Mouse (Mus musculus) limb, embryonic 14.5 days (tissue): ENCODE measurements around the gene Sun2. TPM values are rescaled to one million over a fixed set of nuclear protein-coding genes. Genes with fewer than 3 reads are reported as not detected.

Experiments used
- ATAC-seq: fragments of 200-750 bp; cut with Nextera tagmentation; 2 replicates; pipeline ENCODE4 v1.8.0; 2017; ENCODE audit warnings: low read depth, moderate number of reproducible peaks, moderate TSS enrichment; ENCODE audit not compliant: low FRiP score
- DNase-seq: peaks from one replicate; pipeline ENCODE4 v3.0.0-alpha.2; 2015; ENCODE audit warnings: low spot score
- H3K27ac ChIP-seq: fragments of 300-500 bp; sonication (generic); replicated peaks from 2 replicates; pipeline ENCODE4 v1.5.1; 2014; ENCODE audit warnings: low read depth, mild to moderate bottlenecking, low read length, moderate library complexity, mixed read lengths
- H3K27me3 ChIP-seq: fragments of 300-500 bp; sonication (generic); 2 replicates; pipeline ENCODE4 v1.6.1; 2014; ENCODE audit warnings: low read length, mixed read lengths; ENCODE audit not compliant: control insufficient read depth, insufficient read depth
- H3K36me3 ChIP-seq: fragments of 300-500 bp; sonication (generic); 2 replicates; pipeline ENCODE4 v1.6.1; 2014; ENCODE audit warnings: mild to moderate bottlenecking, low read length, moderate library complexity, mixed read lengths; ENCODE audit not compliant: control insufficient read depth, insufficient read depth
- H3K4me1 ChIP-seq: fragments of 300-500 bp; sonication (generic); 2 replicates; pipeline ENCODE4 v1.6.1; 2014; ENCODE audit warnings: antibody characterized with exemption, low read length, mixed read lengths; ENCODE audit not compliant: control insufficient read depth, insufficient read depth
- H3K4me2 ChIP-seq: fragments of 300-500 bp; sonication (generic); replicated peaks from 2 replicates; pipeline ENCODE4 v1.6.1; 2014; ENCODE audit warnings: low read depth, mild to moderate bottlenecking, low read length, moderate library complexity; ENCODE audit not compliant: severe bottlenecking
- H3K4me3 ChIP-seq: fragments of 300-500 bp; sonication (generic); replicated peaks from 2 replicates; pipeline ENCODE4 v1.5.1; 2014; ENCODE audit warnings: low read length
- H3K9ac ChIP-seq: fragments of 300-500 bp; sonication (generic); 2 replicates; pipeline ENCODE4 v1.6.1; 2014; ENCODE audit warnings: mild to moderate bottlenecking, low read depth, low read length, moderate library complexity; ENCODE audit not compliant: severe bottlenecking
- H3K9me3 ChIP-seq: fragments of 300-500 bp; sonication (generic); 2 replicates; pipeline ENCODE4 v1.6.1; 2016; ENCODE audit warnings: low read length; ENCODE audit not compliant: control insufficient read depth
- POLR2A ChIP-seq: fragments of 200-500 bp; IDR thresholded peaks from 2 replicates; pipeline ENCODE4 v1.8.0; 2012; ENCODE audit warnings: inconsistent platforms, mild to moderate bottlenecking, moderate library complexity, borderline replicate concordance; ENCODE audit not compliant: insufficient read depth, insufficient read length; ENCODE audit errors: extremely low read depth
- WGBS: fragments of 180-500 bp; shearing (Covaris S2); extraction: QIAGEN DNeasy Blood & Tissue Kit; methylation state at CpG from one replicate; pipeline ENCODE4 v1.1.7; 2014; 5-methylcytosine and 5-hydroxymethylcytosine counted together
- polyA plus RNA-seq, 2 experiments: library from polyadenylated mRNA; depleted of rRNA in 1 of 2; stranded (reverse) in 1 of 2; unstranded in 1 of 2; fragments of >200 nt; fragmentation: Nextera tagmentation in 1 of 2; extraction: Ambion mirVana in 1 of 2; gene quantifications; 2 replicates each; pipeline versions ENCODE4 v1.2.1 to v1.2.3; 2012 to 2014

Gene Sun2
- polyA plus RNA-seq, 2 experiments, result 6.9 to 37.9 TPM

- H3K27ac ChIP-seq, result no peak overlapping the region
- H3K4me1 ChIP-seq, result peaks cover 12% of the 10 kb centered on the region
- H3K4me3 ChIP-seq, result no peak overlapping the region
- H3K27me3 ChIP-seq, result no peaks in the 10 kb centered on the region
- WGBS, result 94% methylated on average over 11 of the region's 11 CpGs
- ATAC-seq, result no peak
- DNase-seq, result no peak
- no peak overlapping the region for H3K9ac ChIP-seq
- TF ChIP-seq POLR2A, result no peak
- no peaks in the 10 kb centered on the region for H3K9me3 ChIP-seq
- H3K36me3 ChIP-seq, result no peaks in the 10 kb centered on the region; the same call in 1 of the 2 replicates
- H3K4me2 ChIP-seq, result no peak overlapping the region
Observed at GRCm38 (mm10) chr15:79744001-79744400, 1.7 kb upstream of the Sun2 start.

GRCm38 (mm10) chr15:79742706-79743023 lies 329 bp upstream of the Sun2 start:
- H3K4me2 ChIP-seq, result peak overlapping the region; percentile 61
- H3K9ac ChIP-seq, result peak overlapping the region; percentile 88
- no peak overlapping the region for H3K27ac ChIP-seq
- H3K4me1 ChIP-seq, result peaks cover 12% of the 10 kb centered on the region
- no peak for DNase-seq
- peak overlapping the region; percentile 97 for H3K4me3 ChIP-seq
- WGBS, result under 1% methylated on average over 23 of the region's 23 CpGs
- H3K27me3 ChIP-seq, result no peaks in the 10 kb centered on the region
- no peaks in the 10 kb centered on the region for H3K9me3 ChIP-seq
- TF ChIP-seq POLR2A, result no peak
- peaks cover 13% of the 10 kb centered on the region for H3K36me3 ChIP-seq
- peak; percentile 39 for ATAC-seq

GRCm38 (mm10) chr15:79741173-79741858 lies 1.0 kb downstream of the Sun2 start:
- Histone ChIP-seq H3K4me2 (peak overlapping the region; percentile 61), H3K9me3 (no peaks in the 10 kb centered on the region), H3K27me3 (no peaks in the 10 kb centered on the region), H3K9ac (peak overlapping the region; percentile 88), H3K4me3 (peak overlapping the region; percentile 97), H3K4me1 (peaks cover 12% of the 10 kb centered on the region), H3K36me3 (peaks cover 26% of the 10 kb centered on the region), H3K27ac (no peak overlapping the region)
- 25% methylated on average over 14 of the region's 14 CpGs for WGBS
- TF ChIP-seq POLR2A, result no peak
- ATAC-seq, result no peak
- DNase-seq, result no peak

- Histone ChIP-seq H3K4me1 (peaks cover 12% of the 10 kb centered on the region), H3K36me3 (peaks cover 31% of the 10 kb centered on the region), H3K9me3 (no peaks in the 10 kb centered on the region), H3K4me2 (peak overlapping the region; percentile 61), H3K4me3 (0 out of 2 replicates have a peak overlapping the region, but pooled peaks have one; percentile 97), H3K27me3 (no peaks in the 10 kb centered on the region), H3K9ac (no peak overlapping the region; the same call in 1 of the 2 replicates), H3K27ac (no peak overlapping the region)
- WGBS, result 81% methylated on average over 3 of the region's 3 CpGs
- TF ChIP-seq POLR2A, result no peak
- ATAC-seq (no peak), DNase-seq (no peak)
Observed at GRCm38 (mm10) chr15:79740739-79741138, 1.6 kb downstream of the Sun2 start.

GRCm38 (mm10) chr15:79734311-79734710 lies 8.0 kb downstream of the Sun2 start:
- H3K4me2 ChIP-seq, result no peak overlapping the region
- no peaks in the 10 kb centered on the region for H3K27me3 ChIP-seq
- H3K9me3 ChIP-seq, result no peaks in the 10 kb centered on the region
- no peaks in the 10 kb centered on the region for H3K4me1 ChIP-seq
- H3K4me3 ChIP-seq, result no peak overlapping the region
- DNase-seq, result no peak
- peaks cover 87% of the 10 kb centered on the region for H3K36me3 ChIP-seq
- H3K9ac ChIP-seq, result no peak overlapping the region; the same call in 1 of the 2 replicates
- no peak for ATAC-seq
- H3K27ac ChIP-seq, result no peak overlapping the region
- TF ChIP-seq POLR2A, result no peak
- WGBS, result 87% methylated on average over 8 of the region's 8 CpGs
